Mouse (Mus musculus): Measurements from ENCODE around the gene Acr. TPM values are rescaled to one million over a fixed set of nuclear protein-coding genes. Genes with fewer than 3 reads are reported as not detected.

Gene Acr
- polyA plus RNA-seq, 1 experiment from 2014 or later: 2.6 TPM

DNA sequence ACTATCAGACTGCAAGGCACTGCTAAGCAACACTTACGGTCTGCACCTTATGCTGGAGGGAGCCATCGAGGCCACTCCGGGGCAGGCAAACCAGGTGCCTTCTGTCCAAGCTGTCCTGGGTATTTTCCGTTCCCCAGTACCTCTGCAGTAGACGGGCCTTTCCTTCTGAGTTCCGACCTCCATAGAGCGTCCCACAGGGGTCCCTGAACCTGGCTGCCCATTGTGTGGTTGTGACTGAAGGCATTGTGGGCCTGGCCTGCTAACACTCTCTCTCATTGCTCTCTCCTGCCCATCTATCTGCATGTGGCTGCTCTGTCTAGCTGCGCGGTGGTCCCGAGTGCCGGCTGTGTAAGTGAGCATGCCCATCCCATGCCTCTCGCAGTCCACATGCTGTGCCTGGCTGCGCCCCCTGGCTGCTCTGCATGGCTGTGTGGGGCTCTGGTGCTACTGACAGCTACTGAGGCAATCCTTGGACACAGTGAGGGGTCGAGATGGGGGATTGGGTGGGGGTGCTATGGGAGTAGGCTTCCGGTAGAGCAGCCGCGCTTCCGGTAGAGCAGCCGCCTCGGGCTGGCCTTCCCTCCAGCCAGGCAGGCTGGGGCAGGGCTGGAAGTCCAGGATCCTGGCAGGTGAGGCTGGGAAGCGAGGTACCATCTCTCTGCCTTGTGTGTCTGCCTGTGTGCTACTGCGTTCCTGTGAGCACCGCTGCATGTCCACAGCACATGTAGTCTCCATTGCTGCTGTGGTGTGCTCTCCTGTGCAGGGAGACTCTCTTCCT, 11.5 kb upstream of the Acr start:
- ATAC-seq (ENCODE audit: low read depth): peak; percentile 83; the same call in 1 of the 2 replicates

DNA sequence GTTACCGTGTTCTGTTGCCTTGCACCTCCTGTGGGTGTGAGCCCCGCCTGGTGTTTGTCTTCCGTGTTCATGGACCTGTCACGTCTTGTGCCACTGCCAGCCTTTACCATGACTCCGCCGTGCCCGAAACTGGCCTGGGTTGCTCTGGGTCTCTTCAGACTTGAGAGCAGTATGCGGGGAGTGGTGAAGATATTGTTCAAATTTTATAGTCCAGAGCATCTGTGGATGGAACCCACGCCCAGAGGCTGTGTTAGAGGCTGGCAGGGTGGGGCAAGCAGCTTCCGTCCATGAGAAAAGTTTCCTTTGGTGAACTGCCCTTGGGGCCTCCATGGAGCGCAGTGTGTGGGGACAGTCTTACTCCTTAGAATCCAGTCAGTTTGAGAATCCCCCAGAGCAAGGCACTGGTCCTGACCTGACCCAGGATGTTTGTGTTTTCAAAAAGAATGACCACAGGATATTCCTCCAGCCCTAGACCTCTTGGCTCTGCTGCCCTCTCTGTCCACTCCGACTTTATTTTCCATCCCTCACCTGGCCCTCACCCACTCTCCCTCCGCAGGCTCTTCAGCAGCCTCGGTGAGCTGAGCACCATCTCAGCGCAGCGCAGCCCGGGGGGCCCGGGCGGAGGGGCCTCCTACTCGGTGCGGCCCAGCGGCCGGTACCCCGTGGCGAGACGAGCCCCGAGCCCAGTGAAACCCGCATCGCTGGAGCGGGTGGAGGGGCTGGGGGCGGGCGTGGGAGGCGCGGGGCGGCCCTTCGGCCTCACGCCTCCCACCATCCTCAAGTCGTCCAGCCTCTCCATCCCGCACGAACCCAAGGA, 10.7 kb upstream of the Acr start:
- peaks cover 22% of the 10 kb centered on the region for H3K27me3 ChIP-seq (ENCODE audit: control insufficient read depth, insufficient read depth, low read length)
- H3K4me1 ChIP-seq (ENCODE audit: control insufficient read depth, insufficient read depth, low read length): peaks cover 16% of the 10 kb centered on the region; the same call in 1 of the 2 replicates
- 0 out of 2 replicates have a peak overlapping the region, but pooled peaks have one; percentile 11 for H3K9ac ChIP-seq (replicated peaks; ENCODE audit: low read depth, low read length)
- 20% methylated on average over 36 of the region's 40 CpGs for WGBS
- no peak for ATAC-seq (ENCODE audit: low read depth)
- 0 out of 2 replicates have a peak overlapping the region, but pooled peaks have one; percentile 4 for H3K4me3 ChIP-seq (ENCODE audit: low read depth, low read length)
- H3K36me3 ChIP-seq (ENCODE audit: control insufficient read depth, insufficient read depth, low read length): peaks cover 8% of the 10 kb centered on the region; the same call in 1 of the 2 replicates
- H3K9me3 ChIP-seq (ENCODE audit: control insufficient read depth, low read length): no peaks in the 10 kb centered on the region
- peak overlapping the region; percentile 32; the same call in 1 of the 2 replicates for H3K4me2 ChIP-seq (ENCODE audit: low read depth, low read length)
- H3K27ac ChIP-seq (ENCODE audit: low read depth, low read length): no peak overlapping the region

More for the DNA sequence above, 11.5 kb upstream of the Acr start:
- Histone ChIP-seq H3K4me2 (ENCODE audit: low read depth, low read length) (peak overlapping the region; percentile 32; the same call in 1 of the 2 replicates), H3K9me3 (ENCODE audit: control insufficient read depth, low read length) (no peaks in the 10 kb centered on the region), H3K27me3 (ENCODE audit: control insufficient read depth, insufficient read depth, low read length) (peaks cover 22% of the 10 kb centered on the region), H3K4me3 (ENCODE audit: low read depth, low read length) (0 out of 2 replicates have a peak overlapping the region, but pooled peaks have one; percentile 4), H3K36me3 (ENCODE audit: control insufficient read depth, insufficient read depth, low read length) (peaks cover 8% of the 10 kb centered on the region; the same call in 1 of the 2 replicates), H3K4me1 (ENCODE audit: control insufficient read depth, insufficient read depth, low read length) (peaks cover 16% of the 10 kb centered on the region; the same call in 1 of the 2 replicates), H3K27ac (ENCODE audit: low read depth, low read length) (no peak overlapping the region), H3K9ac (replicated peaks; ENCODE audit: low read depth, low read length) (no peak overlapping the region)
- WGBS: 24% methylated on average over 23 of the region's 23 CpGs

DNA sequence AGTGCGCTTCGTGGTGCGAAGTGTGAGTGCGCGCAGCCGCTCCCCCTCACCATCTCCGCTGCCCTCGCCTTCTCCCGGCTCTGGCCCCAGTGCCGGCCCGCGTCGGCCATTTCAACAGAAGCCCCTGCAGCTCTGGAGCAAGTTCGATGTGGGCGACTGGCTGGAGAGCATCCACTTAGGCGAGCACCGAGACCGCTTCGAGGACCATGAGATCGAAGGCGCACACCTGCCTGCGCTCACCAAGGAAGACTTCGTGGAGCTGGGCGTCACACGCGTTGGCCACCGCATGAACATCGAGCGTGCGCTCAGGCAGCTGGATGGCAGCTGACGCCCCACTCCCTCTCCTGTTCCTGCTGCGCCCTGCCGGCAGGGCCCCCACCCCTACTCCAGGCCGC, 10.1 kb upstream of the Acr start:
- no peak for ATAC-seq (ENCODE audit: low read depth)
- no peak overlapping the region for H3K9ac ChIP-seq (replicated peaks; ENCODE audit: low read depth, low read length)
- no peaks in the 10 kb centered on the region for H3K9me3 ChIP-seq (ENCODE audit: control insufficient read depth, low read length)
- peaks cover 22% of the 10 kb centered on the region for H3K27me3 ChIP-seq (ENCODE audit: control insufficient read depth, insufficient read depth, low read length)
- peaks cover 16% of the 10 kb centered on the region; the same call in 1 of the 2 replicates for H3K4me1 ChIP-seq (ENCODE audit: control insufficient read depth, insufficient read depth, low read length)
- H3K36me3 ChIP-seq (ENCODE audit: control insufficient read depth, insufficient read depth, low read length): 0 out of 2 replicates have a peak, but pooled peaks cover 2% of the 10 kb centered on the region
- peak overlapping the region; percentile 30; the same call in 1 of the 2 replicates for H3K4me2 ChIP-seq (ENCODE audit: low read depth, low read length)
- H3K4me3 ChIP-seq (ENCODE audit: low read depth, low read length): no peak overlapping the region
- WGBS: 4% methylated on average over 32 of the region's 34 CpGs
- H3K27ac ChIP-seq (ENCODE audit: low read depth, low read length): no peak overlapping the region

DNA sequence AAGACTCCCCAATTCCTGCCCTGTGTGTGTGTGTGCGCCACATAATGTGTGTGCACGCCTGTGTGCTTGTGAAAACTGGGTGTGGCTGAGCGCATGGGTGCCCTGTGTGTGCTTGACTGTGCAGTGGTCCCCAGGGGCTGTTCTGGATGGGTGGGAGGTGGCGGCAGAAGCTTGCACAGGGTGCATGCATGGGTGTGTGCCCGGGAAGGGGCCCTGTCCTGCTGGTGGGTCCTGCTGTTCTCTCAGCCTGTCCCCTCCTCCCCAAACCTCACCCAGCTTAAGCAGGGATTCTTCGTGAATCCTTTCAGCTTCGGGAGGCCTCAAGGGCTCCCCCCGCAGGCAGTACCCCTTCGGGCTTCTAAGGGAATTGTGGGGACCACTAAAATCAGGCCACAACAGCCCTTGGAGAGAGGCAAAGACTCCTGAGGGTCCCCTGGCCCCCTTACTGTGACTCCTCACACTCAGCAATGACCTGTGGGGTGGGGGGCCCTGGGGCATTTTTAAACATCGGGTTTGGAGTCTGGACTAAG, 8.9 kb upstream of the Acr start:
- Histone ChIP-seq H3K27ac (ENCODE audit: low read depth, low read length) (no peak overlapping the region), H3K4me3 (ENCODE audit: low read depth, low read length) (no peak overlapping the region), H3K9ac (replicated peaks; ENCODE audit: low read depth, low read length) (no peak overlapping the region), H3K27me3 (ENCODE audit: control insufficient read depth, insufficient read depth, low read length) (peaks cover 22% of the 10 kb centered on the region), H3K36me3 (ENCODE audit: control insufficient read depth, insufficient read depth, low read length) (no peaks in the 10 kb centered on the region), H3K9me3 (ENCODE audit: control insufficient read depth, low read length) (no peaks in the 10 kb centered on the region), H3K4me1 (ENCODE audit: control insufficient read depth, insufficient read depth, low read length) (peaks cover 16% of the 10 kb centered on the region; the same call in 1 of the 2 replicates), H3K4me2 (ENCODE audit: low read depth, low read length) (no peak overlapping the region)
- no peak for ATAC-seq (ENCODE audit: low read depth)
- 34% methylated on average over 10 of the region's 10 CpGs for WGBS

DNA sequence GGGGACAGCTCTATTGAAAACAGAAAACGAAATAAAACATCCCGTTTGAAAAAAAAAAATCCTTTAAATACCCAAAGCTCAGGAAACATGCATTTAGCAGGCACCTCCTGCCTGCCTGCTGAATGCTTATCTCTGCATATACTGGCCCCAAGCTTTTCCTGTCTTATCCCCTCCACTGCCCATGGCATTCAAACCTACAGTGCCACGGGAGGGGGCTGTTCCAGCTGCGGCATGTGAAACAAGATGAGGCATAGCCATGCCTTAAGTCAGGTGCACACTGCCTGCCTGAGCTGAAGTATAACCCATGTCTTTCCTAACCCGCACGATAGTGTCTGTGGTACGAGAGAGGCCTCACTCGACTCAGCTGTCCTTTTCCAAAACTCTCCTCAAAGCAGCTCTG, 4.0 kb downstream of the Acr start:
- Histone ChIP-seq H3K4me1 (ENCODE audit: control insufficient read depth, insufficient read depth, low read length) (no peaks in the 10 kb centered on the region), H3K36me3 (ENCODE audit: control insufficient read depth, insufficient read depth, low read length) (no peaks in the 10 kb centered on the region), H3K9ac (replicated peaks; ENCODE audit: low read depth, low read length) (no peak overlapping the region), H3K9me3 (ENCODE audit: control insufficient read depth, low read length) (no peaks in the 10 kb centered on the region), H3K27me3 (ENCODE audit: control insufficient read depth, insufficient read depth, low read length) (no peaks in the 10 kb centered on the region), H3K27ac (ENCODE audit: low read depth, low read length) (no peak overlapping the region), H3K4me3 (ENCODE audit: low read depth, low read length) (no peak overlapping the region), H3K4me2 (ENCODE audit: low read depth, low read length) (no peak overlapping the region)
- 81% methylated on average over 8 of the region's 8 CpGs for WGBS
- ATAC-seq (ENCODE audit: low read depth): no peak

DNA sequence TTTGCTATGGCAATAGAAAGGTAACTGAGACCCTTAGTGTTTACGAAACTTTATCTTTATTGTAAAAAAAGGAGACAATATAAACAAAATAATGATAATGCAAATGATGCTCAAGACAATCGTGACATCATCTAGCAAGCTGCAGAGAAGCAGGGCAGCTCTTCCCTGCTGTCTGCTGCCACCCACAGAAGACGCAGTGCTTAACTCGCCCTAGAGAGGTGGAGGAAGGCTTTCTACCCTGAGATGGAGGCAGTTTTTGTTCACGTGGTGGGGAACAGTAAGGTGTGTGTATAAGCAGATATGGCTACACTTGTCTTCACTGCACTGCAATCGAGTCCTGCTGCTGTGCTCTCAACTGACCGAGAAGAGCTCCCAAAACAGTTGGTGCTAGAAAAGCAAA, 14.4 kb downstream of the Acr start:
- no peak overlapping the region for H3K4me2 ChIP-seq (ENCODE audit: low read depth, low read length)
- H3K27ac ChIP-seq (ENCODE audit: low read depth, low read length): no peak overlapping the region
- no peak overlapping the region for H3K4me3 ChIP-seq (ENCODE audit: low read depth, low read length)
- no peaks in the 10 kb centered on the region for H3K27me3 ChIP-seq (ENCODE audit: control insufficient read depth, insufficient read depth, low read length)
- H3K4me1 ChIP-seq (ENCODE audit: control insufficient read depth, insufficient read depth, low read length): no peaks in the 10 kb centered on the region
- WGBS: 89% methylated on average over 7 of the region's 7 CpGs
- no peak for ATAC-seq (ENCODE audit: low read depth)
- H3K9ac ChIP-seq (replicated peaks; ENCODE audit: low read depth, low read length): no peak overlapping the region
- H3K36me3 ChIP-seq (ENCODE audit: control insufficient read depth, insufficient read depth, low read length): 0 out of 2 replicates have a peak, but pooled peaks cover 7% of the 10 kb centered on the region
- H3K9me3 ChIP-seq (ENCODE audit: control insufficient read depth, low read length): no peaks in the 10 kb centered on the region

DNA sequence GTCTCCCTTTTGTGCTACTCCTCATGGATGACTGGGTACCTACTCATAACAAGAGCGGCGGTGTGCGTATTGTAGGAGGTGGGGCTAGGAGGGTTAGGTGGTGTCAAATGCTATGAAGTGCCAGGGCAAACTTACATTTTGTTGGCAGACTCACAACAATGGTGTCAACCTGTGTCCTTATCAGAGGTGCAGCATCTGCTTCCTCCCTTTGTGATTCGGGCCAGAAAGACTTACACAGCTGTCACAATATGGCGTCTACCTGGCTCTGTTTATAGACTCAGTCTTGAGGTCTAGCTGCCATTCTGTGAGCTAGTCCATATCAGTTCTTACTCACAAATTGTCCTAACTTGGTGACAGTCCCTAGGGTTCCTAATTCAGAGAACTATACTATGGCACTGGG, 17.0 kb downstream of the Acr start:
- Histone ChIP-seq H3K36me3 (ENCODE audit: control insufficient read depth, insufficient read depth, low read length) (peaks cover 12% of the 10 kb centered on the region; the same call in 1 of the 2 replicates), H3K4me1 (ENCODE audit: control insufficient read depth, insufficient read depth, low read length) (peaks cover 3% of the 10 kb centered on the region; the same call in 1 of the 2 replicates), H3K27ac (ENCODE audit: low read depth, low read length) (no peak overlapping the region), H3K27me3 (ENCODE audit: control insufficient read depth, insufficient read depth, low read length) (no peaks in the 10 kb centered on the region), H3K4me3 (ENCODE audit: low read depth, low read length) (no peak overlapping the region), H3K9me3 (ENCODE audit: control insufficient read depth, low read length) (no peaks in the 10 kb centered on the region), H3K4me2 (ENCODE audit: low read depth, low read length) (no peak overlapping the region), H3K9ac (replicated peaks; ENCODE audit: low read depth, low read length) (no peak overlapping the region)
- no peak for ATAC-seq (ENCODE audit: low read depth)
- WGBS: 79% methylated on average over 5 of the region's 5 CpGs

DNA sequence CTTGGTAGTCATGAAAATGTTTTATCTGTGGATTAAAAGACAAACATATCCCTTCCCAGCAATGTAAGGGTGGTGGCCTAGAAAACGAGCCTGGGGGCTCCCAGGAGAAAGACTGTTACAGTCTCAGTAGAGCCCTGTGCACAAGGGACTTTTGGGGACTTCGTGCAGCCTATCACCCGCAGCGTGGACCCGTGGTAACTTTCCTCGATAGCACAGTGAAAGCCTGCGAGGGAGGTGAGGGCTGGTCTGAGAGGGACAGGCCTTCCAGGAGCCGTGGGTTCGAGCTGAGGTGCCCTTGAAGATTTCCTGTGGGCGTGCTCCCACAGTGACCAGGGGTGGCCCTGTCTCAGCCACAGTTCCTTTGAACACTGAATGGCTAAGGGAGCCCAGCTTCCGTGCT, 17.5 kb downstream of the Acr start:
- no peaks in the 10 kb centered on the region for H3K9me3 ChIP-seq (ENCODE audit: control insufficient read depth, low read length)
- no peaks in the 10 kb centered on the region for H3K27me3 ChIP-seq (ENCODE audit: control insufficient read depth, insufficient read depth, low read length)
- ATAC-seq (ENCODE audit: low read depth): no peak
- no peak overlapping the region for H3K9ac ChIP-seq (replicated peaks; ENCODE audit: low read depth, low read length)
- H3K27ac ChIP-seq (ENCODE audit: low read depth, low read length): no peak overlapping the region
- H3K4me1 ChIP-seq (ENCODE audit: control insufficient read depth, insufficient read depth, low read length): peaks cover 9% of the 10 kb centered on the region; the same call in 1 of the 2 replicates
- no peak overlapping the region for H3K4me3 ChIP-seq (ENCODE audit: low read depth, low read length)
- peaks cover 12% of the 10 kb centered on the region; the same call in 1 of the 2 replicates for H3K36me3 ChIP-seq (ENCODE audit: control insufficient read depth, insufficient read depth, low read length)
- H3K4me2 ChIP-seq (ENCODE audit: low read depth, low read length): no peak overlapping the region
- 90% methylated on average over 11 of the region's 11 CpGs for WGBS
